Mouse (Mus musculus) ovary, postnatal 36 days (tissue): ENCODE measurements around the gene Esrrg.

ENCODE experiments used
- DNase-seq: peaks from one replicate; pipeline ENCODE4 v3.0.0; 2022; ENCODE audit warnings: low spot score, mixed read lengths

Gene Esrrg

DNA sequence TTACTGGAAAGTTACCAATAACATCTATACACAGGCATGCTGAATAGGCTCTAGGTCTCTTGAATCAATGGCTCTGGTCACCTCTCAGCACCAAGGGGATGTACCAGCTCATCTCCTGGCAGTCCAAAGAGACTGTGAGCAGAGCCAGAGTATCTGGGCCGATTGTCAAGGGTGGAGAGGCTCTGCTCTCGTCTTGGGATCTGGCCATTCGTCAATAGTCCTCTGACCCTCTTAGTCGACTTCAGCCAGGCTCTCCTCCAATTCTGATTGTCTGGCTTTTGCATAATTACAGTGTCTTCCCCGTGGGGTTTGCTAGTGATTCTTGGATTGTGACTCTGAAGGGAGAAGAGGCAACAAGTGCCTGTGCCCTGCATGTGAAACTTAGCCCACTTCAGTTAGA lies 41.3 kb downstream of the Esrrg start:
- peak; percentile 7 for DNase-seq

DNA sequence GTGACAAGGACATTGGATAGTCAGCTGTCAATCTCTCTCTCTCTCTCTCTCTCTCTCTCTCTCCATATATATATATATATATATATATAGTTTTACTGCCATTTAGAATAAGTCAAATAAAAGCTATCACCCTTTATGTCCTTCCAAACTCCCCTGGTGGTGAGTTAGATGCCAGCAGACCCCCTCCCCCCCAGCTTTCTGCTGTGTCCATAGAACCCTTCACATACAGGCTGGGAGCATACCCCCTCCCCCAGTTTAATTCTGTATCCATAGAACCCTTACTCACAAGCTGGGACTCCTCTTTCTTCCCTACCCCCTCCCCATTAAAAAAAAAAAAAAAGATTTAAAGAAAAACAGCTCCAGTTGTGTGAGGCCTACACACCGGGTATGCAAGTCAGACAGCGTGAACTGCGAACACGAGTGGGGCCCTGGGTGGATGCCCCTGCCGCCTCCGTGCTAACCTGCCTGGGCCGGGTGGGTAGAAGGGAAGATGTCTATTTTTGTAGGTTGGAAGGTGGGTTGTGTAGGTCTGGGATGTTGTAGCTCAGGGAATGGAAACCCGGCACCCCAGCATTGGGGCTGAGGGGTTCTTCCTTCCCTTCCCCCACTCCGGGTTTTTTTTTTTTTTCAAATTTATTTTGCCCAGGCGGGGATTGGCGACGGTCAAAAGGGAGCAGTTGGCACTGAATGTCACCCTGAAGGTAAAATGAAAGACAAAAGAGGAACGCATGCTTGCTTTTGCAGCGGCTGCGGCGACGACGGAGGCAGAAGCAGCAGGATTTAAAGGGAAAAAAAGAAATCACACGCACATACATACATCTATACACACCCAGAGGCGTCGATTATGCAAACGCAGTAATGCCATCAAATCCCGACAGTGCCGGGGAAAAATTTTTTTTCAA lies 42.4 kb downstream of the Esrrg start:
- DNase-seq, result no peak

DNA sequence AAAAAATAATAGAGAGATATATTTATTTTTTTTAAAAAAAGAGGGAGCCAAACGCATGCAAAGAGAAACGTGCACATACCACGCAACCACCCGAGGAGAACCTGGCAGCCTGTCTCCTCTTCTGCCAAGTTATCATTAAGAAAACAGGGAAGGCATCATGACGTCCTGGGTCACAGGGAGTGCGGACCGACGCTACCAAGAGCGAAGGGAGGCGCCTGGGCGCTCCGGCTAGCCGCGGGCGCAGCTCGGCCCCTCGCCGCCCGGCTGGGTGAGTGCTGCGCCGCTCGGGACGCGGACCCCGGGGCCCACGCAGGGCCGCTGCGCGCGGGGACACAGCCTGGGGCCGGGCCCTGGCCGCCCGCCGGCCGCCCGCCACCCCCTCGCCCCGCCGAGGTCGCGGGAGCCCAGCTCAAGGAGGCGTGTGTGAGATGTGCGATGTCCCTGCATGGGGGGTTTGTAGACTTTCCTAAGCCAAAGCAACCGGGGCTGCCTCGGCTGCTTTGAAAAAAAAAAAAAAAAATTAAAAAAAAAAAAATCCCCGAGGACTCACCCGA lies 43.2 kb downstream of the Esrrg start:
- DNase-seq, result peak; percentile 36

DNA sequence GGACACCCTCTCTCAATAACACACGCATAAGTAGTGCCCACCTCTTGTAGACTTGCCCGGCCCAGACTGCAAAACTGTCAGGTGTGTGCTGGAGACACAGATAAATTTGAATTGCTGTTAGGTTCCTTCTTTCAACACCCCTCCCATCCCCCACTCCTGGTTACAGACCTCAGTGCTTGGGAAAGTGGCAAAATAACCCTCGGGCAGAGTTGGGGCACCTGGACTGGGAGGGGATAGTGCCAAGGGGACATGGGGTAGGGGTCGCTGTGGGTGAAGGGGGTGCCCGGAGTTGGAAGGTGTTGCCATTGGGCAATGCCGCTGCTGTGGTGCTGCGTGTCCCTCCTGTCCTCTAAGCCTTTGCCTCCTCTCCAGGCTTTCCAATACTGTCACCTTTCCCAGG lies 43.9 kb downstream of the Esrrg start:
- DNase-seq, result no peak

DNA sequence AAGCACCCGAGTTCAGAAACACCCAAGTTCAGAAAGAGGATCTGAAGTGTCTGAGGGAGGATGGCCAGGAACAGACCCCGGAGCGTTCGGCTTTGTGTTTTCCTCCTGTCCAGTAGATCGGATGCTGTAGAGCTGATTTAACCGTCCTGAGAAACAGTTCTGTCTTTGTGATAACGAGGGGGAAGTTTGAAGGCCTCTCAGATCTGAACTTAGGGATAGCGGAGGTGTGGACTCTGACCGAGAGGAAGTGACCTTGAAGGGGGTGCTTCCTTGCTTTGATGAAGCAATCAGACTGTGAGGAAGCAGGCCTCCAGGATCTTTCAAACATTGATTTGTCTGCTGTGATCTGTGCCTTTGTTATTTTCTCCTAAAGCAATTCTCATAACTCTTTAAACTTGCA lies 44.8 kb downstream of the Esrrg start:
- no peak for DNase-seq

DNA sequence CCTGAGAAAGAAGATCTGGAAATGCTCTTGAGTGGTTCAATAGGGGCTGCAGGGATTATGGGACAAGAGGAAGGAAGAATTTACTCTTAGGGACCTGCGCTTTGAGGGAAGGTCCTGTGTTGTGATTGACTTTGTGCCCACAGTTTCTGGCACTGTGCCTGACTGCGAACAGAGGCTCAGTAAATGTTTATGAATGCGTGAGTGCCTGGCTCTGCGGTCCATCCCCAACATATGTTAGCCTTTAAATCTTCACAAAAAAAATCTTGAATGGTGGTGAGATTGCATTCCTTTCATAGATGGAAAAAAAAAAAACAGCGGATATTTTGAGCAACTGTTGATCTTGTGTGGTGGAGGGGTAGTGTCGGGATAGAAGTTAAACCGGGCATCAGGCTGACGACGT lies 52.4 kb downstream of the Esrrg start:
- DNase-seq, result no peak

DNA sequence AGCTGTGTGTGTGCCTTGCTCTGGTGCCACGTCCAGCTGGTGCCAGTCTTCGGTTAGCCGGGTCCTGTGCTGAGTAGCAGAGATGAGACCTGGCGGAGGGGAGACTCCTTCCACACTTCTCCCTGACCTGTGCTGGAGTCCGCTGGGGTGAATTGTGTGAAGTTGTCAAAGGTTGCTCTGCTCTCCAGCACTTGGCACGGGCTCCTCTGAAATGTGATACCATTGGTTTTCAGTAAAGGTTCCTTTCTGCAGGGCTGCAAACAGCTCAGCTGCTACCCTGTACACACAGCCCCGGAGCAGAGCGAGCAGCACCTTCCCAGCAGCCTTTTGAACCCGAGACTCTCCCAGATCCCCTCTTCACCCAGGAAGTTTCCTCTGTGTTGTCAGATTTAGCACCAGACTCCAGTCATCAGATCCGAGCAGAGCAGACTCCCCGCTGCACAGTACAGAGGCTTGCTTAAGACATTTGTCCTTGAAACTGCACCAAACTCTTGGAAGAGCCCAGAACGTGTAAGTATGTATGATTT lies 53.6 kb downstream of the Esrrg start:
- DNase-seq, result peak; percentile 13

DNA sequence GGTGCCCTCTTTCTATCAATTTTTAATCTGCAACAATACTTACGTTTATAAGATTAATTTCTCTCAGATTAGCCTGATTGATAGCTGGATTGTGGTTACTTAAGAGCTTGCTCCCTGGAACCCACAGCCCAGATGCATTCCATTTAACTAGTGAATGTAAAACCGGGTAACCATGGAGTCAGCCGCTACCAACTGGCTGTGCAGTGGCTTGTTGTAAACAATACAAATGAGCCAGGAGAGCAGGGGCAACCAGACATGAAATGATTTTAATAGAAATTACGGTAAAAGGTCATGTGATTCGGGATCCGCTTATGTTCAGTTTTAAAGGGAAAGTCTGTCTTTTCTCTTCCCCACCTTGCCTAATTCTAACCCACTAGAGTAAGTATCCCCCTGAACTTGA lies 54.8 kb downstream of the Esrrg start:
- DNase-seq, result no peak

DNA sequence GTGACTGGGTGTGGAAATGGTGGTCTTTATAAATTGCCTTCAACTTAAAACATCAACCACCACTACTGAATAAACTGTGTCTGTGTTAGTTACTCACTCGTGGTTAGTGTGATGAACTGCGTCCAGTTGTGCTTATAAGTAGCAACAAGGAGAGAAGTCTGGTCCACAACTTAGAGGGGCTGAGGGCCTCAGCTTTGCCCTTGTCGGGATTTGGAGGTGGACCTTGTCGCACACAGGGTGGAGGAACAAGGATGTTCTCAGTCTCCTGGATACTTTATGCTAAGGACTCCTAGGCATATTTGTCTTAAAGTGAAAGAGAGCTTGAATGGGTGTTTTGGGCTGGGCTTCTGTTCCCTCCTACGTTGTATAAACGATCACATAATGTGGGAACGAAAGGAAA lies 55.7 kb downstream of the Esrrg start:
- DNase-seq, result no peak

DNA sequence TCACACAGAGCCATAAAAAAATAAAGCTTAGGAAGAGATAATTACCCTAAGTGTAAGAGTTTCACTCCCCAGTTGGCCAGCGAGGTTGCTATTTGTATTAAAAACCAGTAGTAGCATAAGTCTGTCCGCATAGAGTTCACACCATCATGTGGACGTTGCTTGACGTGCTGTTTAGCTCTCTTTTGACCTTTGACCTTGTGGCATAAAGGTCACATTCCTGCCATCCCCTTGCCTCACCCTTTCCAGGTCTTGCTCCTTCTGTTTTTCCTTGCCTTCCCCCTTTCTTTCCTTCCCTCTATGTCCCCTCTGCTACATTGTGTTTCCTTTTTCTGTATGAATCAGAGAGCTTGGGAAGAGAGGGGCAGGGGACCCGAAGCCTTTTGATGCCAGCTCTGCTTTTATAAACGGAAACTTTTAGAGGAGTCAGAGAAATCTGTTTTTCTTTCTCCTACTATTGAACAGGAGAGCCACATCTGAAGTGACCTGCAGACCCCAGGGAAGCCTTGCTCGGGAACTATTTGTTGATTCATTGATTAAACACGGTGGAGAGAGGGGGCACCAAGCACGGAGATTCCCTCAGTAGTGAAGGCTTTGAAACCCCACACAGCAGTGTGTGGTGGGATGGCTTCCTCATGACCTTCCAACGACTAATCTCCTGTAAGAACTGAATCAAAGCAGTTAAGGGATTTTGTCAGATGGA lies 57.5 kb downstream of the Esrrg start:
- no peak for DNase-seq

DNA sequence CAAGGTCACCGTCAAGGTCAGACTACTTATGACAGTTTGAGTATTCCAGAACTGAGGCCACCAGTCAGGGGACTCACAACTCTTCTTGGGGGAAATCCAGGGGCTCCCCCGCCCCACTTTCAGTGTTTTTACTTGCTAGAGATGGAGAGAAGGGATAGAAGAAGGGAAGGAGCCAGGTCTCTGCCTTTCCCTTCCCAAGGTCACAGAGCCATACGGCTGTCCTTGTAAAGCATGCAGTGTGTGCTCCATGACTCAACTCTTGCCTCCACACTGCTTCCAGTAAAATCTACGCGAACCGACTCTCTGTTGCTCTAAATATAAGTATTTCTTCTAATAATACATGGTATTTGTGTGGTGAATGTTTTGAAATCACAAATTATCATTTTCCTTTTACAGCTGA lies 61.2 kb downstream of the Esrrg start:
- no peak for DNase-seq

DNA sequence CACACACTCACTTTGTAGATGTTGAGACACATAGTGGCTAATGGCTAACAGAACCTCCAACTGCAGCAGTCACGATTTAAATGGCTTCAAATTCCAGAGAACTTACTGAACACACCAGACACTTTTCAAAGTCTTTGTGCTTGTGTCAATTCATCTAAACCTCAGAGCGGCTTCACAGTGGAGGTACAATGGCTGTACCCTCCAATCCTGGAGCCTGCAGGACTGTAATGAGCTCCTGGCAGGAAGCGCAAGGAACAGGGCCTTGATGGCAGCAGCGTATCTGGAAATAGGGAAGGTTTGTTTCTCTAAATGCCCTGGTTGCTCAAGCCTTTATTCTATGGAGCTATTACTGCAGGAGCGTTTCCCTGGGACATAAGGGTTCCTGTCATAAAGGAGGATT lies 63.9 kb downstream of the Esrrg start:
- no peak for DNase-seq

DNA sequence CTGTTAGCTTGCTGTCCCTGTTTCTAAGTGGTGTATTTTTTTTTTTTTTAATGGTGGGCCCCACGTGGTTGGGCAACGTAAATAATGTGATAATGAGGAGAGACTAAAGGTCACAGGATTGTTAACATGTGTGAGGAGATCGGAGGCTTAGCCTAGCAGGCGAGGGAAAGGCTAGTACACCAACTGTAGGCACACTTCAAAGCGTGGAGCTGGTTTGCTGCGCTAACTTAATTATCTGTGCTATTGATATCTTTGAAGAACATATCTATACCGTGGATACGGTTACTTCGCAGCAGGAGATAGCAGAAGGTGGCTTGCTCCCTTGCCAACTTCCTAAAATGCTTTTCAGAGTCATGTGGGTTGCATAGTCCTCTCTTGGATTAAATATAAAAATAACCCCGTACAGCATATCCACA lies 66.2 kb downstream of the Esrrg start:
- DNase-seq, result no peak

DNA sequence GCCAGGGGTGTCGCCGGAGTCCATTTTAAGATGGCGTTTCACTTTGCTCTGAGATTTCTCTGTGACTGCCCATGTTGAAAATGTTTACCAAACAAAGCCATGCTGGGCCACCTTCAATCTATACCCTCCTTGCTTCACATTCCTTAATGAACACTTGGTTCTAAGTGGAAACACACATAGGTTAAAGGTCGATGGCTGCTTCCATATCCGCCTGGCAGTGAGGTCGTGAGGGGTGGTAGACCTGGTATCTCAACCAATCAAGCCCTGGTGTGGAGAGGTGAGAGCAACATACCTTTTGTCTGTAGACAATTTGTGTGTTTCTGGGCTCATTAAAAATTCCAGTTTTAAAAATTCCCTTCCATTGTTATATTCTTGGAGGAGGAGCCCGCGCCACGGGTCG lies 68.0 kb downstream of the Esrrg start:
- DNase-seq, result no peak

DNA sequence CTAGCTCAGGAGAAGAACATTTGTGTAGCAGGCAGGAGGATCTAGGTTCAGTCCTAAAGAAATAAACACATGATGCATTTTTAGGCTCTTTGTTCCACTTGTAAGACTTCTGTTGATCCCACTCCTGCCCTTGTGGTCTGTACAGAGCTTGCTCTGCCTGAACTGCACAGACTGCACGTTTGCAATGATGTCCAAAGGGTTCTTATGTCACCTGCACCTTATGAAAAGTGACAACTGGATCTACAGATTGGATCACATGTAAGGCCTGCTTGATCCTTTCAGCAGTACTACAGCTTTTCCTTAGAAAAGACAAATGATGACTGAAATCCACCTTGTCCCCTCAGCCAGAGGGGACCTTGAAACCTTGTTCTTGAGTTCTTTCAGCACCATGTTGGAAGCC lies 70.7 kb downstream of the Esrrg start:
- no peak for DNase-seq

DNA sequence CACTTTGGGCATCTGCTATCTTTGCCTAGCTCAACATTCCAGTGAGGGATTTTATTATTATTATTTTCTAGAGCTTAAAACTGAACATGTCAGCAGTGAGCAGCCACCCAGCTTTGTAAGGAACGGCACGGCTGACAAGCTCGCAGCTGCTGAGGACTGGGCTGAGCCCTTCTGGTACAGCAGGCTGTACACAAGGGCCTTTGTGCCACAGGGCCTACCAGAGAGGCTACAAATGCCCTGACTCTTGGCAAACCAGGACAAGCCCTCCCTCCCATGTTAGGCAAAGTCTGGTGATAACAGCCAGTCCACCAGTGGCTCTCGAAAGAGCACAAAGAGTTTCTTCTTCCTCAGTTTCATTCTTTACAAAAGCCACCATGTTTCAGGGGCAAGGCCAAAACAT lies 75.9 kb downstream of the Esrrg start:
- no peak for DNase-seq

DNA sequence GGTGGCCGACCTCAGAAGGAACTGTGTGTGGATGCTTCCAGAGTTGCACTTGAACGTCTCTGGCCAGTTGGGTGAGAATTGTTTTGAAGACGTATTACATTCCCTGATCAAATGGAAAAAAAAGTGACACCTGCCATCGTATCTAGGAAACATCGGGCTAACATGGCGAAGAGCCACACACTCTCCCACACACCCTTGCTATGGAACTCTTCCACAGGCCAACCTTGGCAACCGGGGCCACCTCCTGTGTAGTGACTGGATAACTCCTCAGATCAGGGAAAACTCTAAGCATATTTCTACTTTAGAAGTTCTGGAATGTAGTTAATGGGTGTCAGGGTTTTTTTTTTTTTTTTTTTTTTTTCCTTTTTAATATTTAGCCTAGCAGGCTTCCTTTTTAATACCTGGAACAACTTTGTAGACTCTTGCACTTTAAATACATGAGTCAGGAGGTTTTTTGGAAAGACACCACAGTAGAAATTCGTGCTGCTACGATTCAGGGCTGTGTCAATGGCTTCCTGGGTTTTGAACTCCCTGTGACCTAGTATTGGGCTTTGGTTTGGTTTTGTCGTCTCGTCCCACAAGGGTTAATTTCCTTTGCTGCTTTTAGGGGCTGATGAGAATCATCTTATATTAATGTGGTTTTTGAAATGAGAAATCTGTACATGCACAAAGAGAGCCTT lies 83.4 kb downstream of the Esrrg start:
- DNase-seq, result no peak

DNA sequence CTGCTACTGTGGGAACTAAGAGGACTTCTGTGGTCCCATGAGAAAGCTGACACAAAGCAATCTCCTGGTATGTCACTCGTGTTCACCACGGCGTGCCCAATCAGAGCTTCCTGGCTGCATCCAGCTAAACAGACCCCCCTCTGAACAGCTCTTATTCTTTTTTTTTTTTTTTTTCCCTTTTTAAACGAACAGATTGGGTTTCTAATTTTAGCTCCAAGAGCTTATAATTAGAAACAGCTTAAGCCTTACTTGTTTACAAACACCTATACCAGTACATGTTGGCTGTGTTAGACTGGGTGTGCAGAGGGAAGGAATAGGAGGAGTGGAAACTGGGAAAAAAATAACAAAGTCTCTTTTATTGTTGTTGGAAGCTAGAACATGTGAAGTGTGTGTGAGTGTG lies 86.3 kb downstream of the Esrrg start:
- DNase-seq, result no peak

DNA sequence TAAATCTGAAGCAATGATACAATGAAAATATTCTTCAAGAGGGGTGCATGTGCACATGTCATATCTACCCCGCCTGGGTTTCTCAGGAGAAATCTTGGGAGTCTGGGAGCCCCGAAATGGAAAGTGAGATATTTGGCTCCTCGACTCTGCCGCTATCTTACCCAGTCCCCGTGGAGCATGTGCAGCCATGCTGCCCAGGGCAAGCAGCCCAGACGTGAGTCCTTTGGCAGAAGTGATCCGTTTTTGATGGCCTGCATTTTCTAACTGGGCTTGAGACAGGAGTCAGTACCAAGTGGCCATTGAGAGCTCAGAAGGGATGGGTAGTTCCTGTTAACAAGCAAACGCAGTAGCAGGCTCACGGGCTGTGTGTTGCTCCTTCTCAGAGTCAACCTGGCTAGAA lies 89.6 kb downstream of the Esrrg start:
- DNase-seq, result no peak

DNA sequence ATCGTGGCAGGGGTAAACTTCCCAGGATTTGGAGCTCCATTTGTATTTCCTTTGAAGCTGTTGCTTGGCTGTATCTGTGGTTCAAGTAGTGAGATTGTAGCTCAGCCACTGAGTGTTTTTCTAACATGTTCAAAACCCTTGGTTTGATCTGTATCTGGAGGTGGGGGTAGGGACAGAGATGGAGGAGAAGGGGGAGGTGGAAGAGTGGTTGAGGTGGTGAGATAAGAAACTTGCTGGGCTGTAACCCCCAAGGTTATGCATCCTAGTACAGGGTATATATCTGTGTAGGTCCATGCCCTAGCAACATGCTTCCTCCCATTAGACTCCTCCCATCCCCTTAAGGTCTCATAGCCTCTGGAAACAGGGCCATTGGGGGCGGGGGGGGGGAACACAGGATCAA lies 92.4 kb downstream of the Esrrg start:
- no peak for DNase-seq

DNA sequence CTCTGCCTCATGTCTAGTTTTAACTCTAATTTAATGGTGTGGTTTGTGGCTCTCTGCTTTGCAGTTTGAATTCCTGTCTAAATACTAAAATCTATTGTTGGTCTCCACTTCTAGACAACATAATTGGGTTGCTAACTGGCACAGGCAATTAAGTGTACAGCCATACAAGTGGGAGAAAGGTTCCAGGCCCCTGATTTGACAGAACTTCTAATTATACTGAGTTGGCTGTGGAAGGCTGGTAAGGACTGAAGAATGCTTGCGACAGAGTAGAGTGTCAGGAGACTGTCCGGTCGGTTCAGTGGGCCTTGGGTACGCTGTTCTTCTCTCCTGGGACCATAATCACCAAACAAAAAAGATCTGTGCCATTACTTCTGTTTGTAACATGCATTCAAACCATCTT lies 96.3 kb downstream of the Esrrg start:
- DNase-seq, result no peak

DNA sequence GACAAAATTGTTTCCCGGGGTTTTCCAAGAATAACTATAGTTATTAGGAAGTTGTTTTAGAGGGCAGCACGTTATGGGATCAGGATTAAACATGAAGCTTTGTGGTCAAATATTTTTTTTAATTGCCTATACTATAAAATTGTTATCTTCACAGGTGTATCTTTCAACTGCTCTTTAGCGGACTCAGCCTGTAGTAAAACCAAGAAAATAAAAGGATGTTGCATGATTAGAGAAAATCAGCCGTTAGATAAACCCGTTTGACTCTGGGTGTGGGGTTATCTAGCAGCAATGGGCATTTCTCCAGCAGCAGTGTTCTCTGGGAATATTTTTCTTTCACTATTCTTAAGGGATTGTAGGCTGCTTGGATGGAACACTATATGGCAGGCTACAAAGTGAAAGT lies 96.8 kb downstream of the Esrrg start:
- no peak for DNase-seq

DNA sequence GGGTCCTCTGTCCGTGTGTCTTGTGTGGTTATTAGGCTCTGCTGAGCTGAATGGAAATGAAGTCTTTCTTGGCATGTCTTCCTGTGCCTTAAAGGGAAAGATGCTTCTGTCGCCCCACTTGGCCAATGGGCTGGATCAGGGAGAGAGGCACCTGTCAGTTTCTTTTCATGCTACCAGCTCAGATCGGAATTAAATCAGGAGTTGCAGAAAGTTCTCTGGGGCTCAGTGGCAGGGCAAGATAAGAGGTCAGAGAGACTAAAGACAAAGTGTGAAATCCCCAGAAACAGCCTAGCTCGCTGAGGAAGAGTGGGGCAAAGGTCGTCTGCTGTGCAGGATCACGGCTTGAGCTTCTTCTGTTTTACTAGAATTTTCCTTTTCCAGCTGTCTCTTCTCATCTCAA lies 97.5 kb downstream of the Esrrg start:
- no peak for DNase-seq
